32 mouse cellular contexts compared by ENCODE assay signal in genomic region chr15:9713707-9714106, GRCm38 (mm10). TPM values are rescaled to one million over a fixed set of nuclear protein-coding genes. Genes with fewer than 3 reads are reported as not detected.
"Had no signal": no experiment of that assay in that cellular context is flagged by ENCODE, and none has a peak within 500 bp of the region (broad histone marks: within the 10 kb centered on the region; RNA-seq: fewer than 3 reads in every experiment).

No protein-coding gene starts in this region.

- H3K4me3 ChIP-seq: limb, embryonic 10.5 days; limb, embryonic 12.5 days; limb, embryonic 13.5 days; limb, embryonic 15.5 days; liver, embryonic 12.5 days; liver, embryonic 13.5 days; liver, embryonic 15.5 days; lung, embryonic 15.5 days; midbrain, embryonic 10.5 days; midbrain, embryonic 12.5 days; midbrain, embryonic 13.5 days; midbrain, embryonic 15.5 days; myocyte; neural tube, embryonic 12.5 days; neural tube, embryonic 13.5 days had no signal

- H3K36me3 ChIP-seq: limb, embryonic 10.5 days; limb, embryonic 12.5 days; limb, embryonic 13.5 days; limb, embryonic 15.5 days; liver, embryonic 12.5 days; liver, embryonic 13.5 days; liver, embryonic 15.5 days; lung, embryonic 15.5 days; midbrain, embryonic 10.5 days; midbrain, embryonic 12.5 days; midbrain, embryonic 13.5 days; midbrain, embryonic 15.5 days; neural tube, embryonic 12.5 days; neural tube, embryonic 13.5 days had no signal

- DNase-seq: left cerebral cortex, postnatal 4 days; liver; liver, embryonic 13.5 days; liver, postnatal 0 days; lung, adult 18-20 months; lung, adult 2 months; lung, embryonic 14.5 days; lung, postnatal 10 days; lung, postnatal 14 days; lung, postnatal 36 days; lung, postnatal 4 days; midbrain, embryonic 14.5 days had no signal

- H3K27me3 ChIP-seq: limb, embryonic 12.5 days; limb, embryonic 13.5 days; limb, embryonic 15.5 days; liver, embryonic 12.5 days; liver, embryonic 13.5 days; liver, embryonic 15.5 days; lung, embryonic 15.5 days; megakaryocyte, embryonic 14.5 days; midbrain, embryonic 12.5 days; midbrain, embryonic 13.5 days; midbrain, embryonic 15.5 days; neural tube, embryonic 12.5 days; neural tube, embryonic 13.5 days had no signal

- H3K4me2 ChIP-seq: limb, embryonic 12.5 days; limb, embryonic 13.5 days; limb, embryonic 15.5 days; liver, embryonic 13.5 days; liver, embryonic 15.5 days; lung, embryonic 14.5 days; lung, embryonic 15.5 days; midbrain, embryonic 11.5 days; midbrain, embryonic 12.5 days; midbrain, embryonic 13.5 days; midbrain, embryonic 15.5 days; neural tube, embryonic 12.5 days; neural tube, embryonic 13.5 days had no signal

- H3K9me3 ChIP-seq: limb, embryonic 10.5 days; limb, embryonic 12.5 days; limb, embryonic 13.5 days; limb, embryonic 15.5 days; liver, embryonic 12.5 days; liver, embryonic 13.5 days; liver, embryonic 15.5 days; lung, embryonic 15.5 days; megakaryocyte, embryonic 14.5 days; midbrain, embryonic 10.5 days; midbrain, embryonic 12.5 days; midbrain, embryonic 13.5 days; midbrain, embryonic 15.5 days; neural tube, embryonic 12.5 days; neural tube, embryonic 13.5 days had no signal

- H3K9ac ChIP-seq: limb, embryonic 12.5 days; limb, embryonic 13.5 days; limb, embryonic 15.5 days; liver, embryonic 12.5 days; liver, embryonic 13.5 days; liver, embryonic 14.5 days; liver, embryonic 15.5 days; liver, postnatal 0 days; lung, embryonic 14.5 days; lung, embryonic 15.5 days; midbrain, embryonic 12.5 days; midbrain, embryonic 13.5 days; midbrain, embryonic 15.5 days; neural tube, embryonic 12.5 days; neural tube, embryonic 13.5 days had no signal

- H3K4me1 ChIP-seq: limb, embryonic 10.5 days; limb, embryonic 12.5 days; limb, embryonic 13.5 days; limb, embryonic 15.5 days; liver, embryonic 12.5 days; liver, embryonic 13.5 days; liver, embryonic 15.5 days; lung, embryonic 15.5 days; midbrain, embryonic 10.5 days; midbrain, embryonic 12.5 days; midbrain, embryonic 13.5 days; midbrain, embryonic 15.5 days; neural tube, embryonic 12.5 days; neural tube, embryonic 13.5 days had no signal

- ATAC-seq: lung, postnatal 0 days; midbrain, embryonic 13.5 days; midbrain, embryonic 15.5 days; midbrain, embryonic 16.5 days had no signal

- H3K27ac ChIP-seq: limb, embryonic 10.5 days; limb, embryonic 12.5 days; limb, embryonic 13.5 days; limb, embryonic 15.5 days; liver, embryonic 12.5 days; liver, embryonic 13.5 days; liver, embryonic 14.5 days; liver, embryonic 15.5 days; lung, embryonic 15.5 days; midbrain, embryonic 10.5 days; midbrain, embryonic 12.5 days; midbrain, embryonic 13.5 days; midbrain, embryonic 15.5 days; neural tube, embryonic 12.5 days; neural tube, embryonic 13.5 days had no signal

RNA-seq across cellular contexts. Expression of gene Spef2, which starts 35.0 kb away (rescaled TPM):
- total RNA-seq: monocyte, adult 5-6 weeks had no signal
- polyA plus RNA-seq: myocyte had no signal
